9 mouse cellular contexts compared by ENCODE assay signal in genomic region chr7:30553810-30554584, GRCm38 (mm10). TPM values are rescaled to one million over a fixed set of nuclear protein-coding genes. Genes with fewer than 3 reads are reported as not detected.
DNase-seq lines count a peak whose midpoint lies in the region; ATAC-seq and TF ChIP-seq lines count a peak whose summit lies in the region.
"Had no signal": no experiment of that assay in that cellular context is flagged by ENCODE, and none has a peak within 500 bp of the region (broad histone marks: within the 10 kb centered on the region; RNA-seq: fewer than 3 reads in every experiment).

No protein-coding gene starts in this region.

- 0 out of 2 replicates have a peak, but pooled peaks have one; percentile 11 for TF ChIP-seq CTCF in testis, adult 2 months (IDR thresholded peaks at IDR 0.05; ENCODE audit: control insufficient read depth, insufficient read depth, insufficient replicate concordance, low read depth, low read length)

- peaks cover 28% of the 10 kb centered on the region for H3K4me1 ChIP-seq in testis, adult 2 months (ENCODE audit: control insufficient read depth, insufficient read depth, low read length)
- peaks cover 47% of the 10 kb centered on the region for H3K4me1 ChIP-seq in liver, embryonic 13.5 days (replicated peaks)

- WGBS in liver, embryonic 13.5 days (ENCODE audit: insufficient replicate concordance): 81% methylated on average over 22 of the region's 22 CpGs

- no peaks in the 10 kb centered on the region for H3K9me3 ChIP-seq in liver, embryonic 13.5 days (replicated peaks)

- H3K4me3 ChIP-seq in testis, adult 2 months (ENCODE audit: control insufficient read depth, low read depth, low read length): peak overlapping the region; percentile 100
- peak overlapping the region; percentile 71 for H3K4me3 ChIP-seq in liver, embryonic 13.5 days (replicated peaks)

- TF ChIP-seq POLR2A in testis, adult 2 months (IDR thresholded peaks at IDR 0.05; ENCODE audit: control insufficient read depth, low read depth, low read length): no peak

- H3K9ac ChIP-seq in liver, embryonic 13.5 days: peak overlapping the region; percentile 91

- H3K4me2 ChIP-seq in liver, embryonic 13.5 days: peak overlapping the region; percentile 92

- H3K27me3 ChIP-seq in testis, adult 2 months (ENCODE audit: control insufficient read depth, insufficient read depth, low read length): no peaks in the 10 kb centered on the region
- H3K27me3 ChIP-seq in liver, embryonic 13.5 days: no peaks in the 10 kb centered on the region

- no peak for ATAC-seq in liver, embryonic 13.5 days (ENCODE audit: low read depth)

- no peaks in the 10 kb centered on the region; the same call in 1 of the 2 replicates for H3K36me3 ChIP-seq in testis, adult 2 months (ENCODE audit: control insufficient read depth, insufficient read depth, low read length)
- peaks cover 41% of the 10 kb centered on the region for H3K36me3 ChIP-seq in liver, embryonic 13.5 days

- DNase-seq in cerebellum, adult 11-12 months: peak; percentile 68
- no peak for DNase-seq in cerebellum, postnatal 4 days (ENCODE audit: low spot score in 2 of 2)
- no peak for DNase-seq in testis, postnatal 14 days (ENCODE audit: low spot score)
- DNase-seq in liver, embryonic 13.5 days: no peak
- no peak for DNase-seq in urinary bladder, postnatal 36 days (ENCODE audit: low spot score in 2 of 2)
- no peak for DNase-seq in spleen, adult 18-20 months
- no peak for DNase-seq in gastrocnemius, adult 8-10 months (ENCODE audit: low spot score in 2 of 2)
- DNase-seq: adrenal gland, adult 8-10 months had no signal

- H3K27ac ChIP-seq in testis, adult 2 months (ENCODE audit: control insufficient read depth, insufficient read depth, low read depth, low read length): peak overlapping the region; percentile 41; the same call in 1 of the 2 replicates
- no peak overlapping the region for H3K27ac ChIP-seq in liver, embryonic 13.5 days

RNA-seq across cellular contexts. Expression of gene Proser3, which starts 1.9 kb away (rescaled TPM):
- polyA plus RNA-seq in testis, adult 2 months (2012; rRNA removed): 33.9 and 37.5 TPM in 2 replicates
- polyA plus RNA-seq in liver, embryonic 13.5 days (2015; fragmentation: Nextera tagmentation; extraction: Ambion mirVana): 1.8 and 2.3 TPM in 2 replicates
- 1 to 10 TPM; 2.6 to 6.2 (median 3.7) TPM for total RNA-seq in gastrocnemius, adult 8-10 months (2022)

RNA-seq across cellular contexts. Expression of gene Hspb6, which starts 2.0 kb away (rescaled TPM):
- polyA plus RNA-seq in testis, adult 2 months (2012; rRNA removed): 74.3 and 82.9 TPM in 2 replicates
- polyA plus RNA-seq in liver, embryonic 13.5 days (2015; fragmentation: Nextera tagmentation; extraction: Ambion mirVana): 4.4 and 4.6 TPM in 2 replicates
- total RNA-seq in gastrocnemius, adult 8-10 months (2022): 1,000 to 10,000 TPM in 3 of 4 experiments, 100 to 1,000 TPM in 1; 959 to 1,157 (median 1,030) TPM

RNA-seq across cellular contexts. Expression of gene Lin37, which starts 5.6 kb away (rescaled TPM):
- 39.9 and 47.0 TPM in 2 replicates for polyA plus RNA-seq in testis, adult 2 months (2012; rRNA removed)
- 25.3 and 31.9 TPM in 2 replicates for polyA plus RNA-seq in liver, embryonic 13.5 days (2015; fragmentation: Nextera tagmentation; extraction: Ambion mirVana)
- 10 to 100 TPM in 3 of 4 experiments, 1 to 10 TPM in 1; 8.1 to 12.4 (median 11.0) TPM for total RNA-seq in gastrocnemius, adult 8-10 months (2022)

RNA-seq across cellular contexts. Expression of gene U2af1l4, which starts 9.1 kb away (rescaled TPM):
- polyA plus RNA-seq in testis, adult 2 months (2012; rRNA removed): 51.9 and 52.2 TPM in 2 replicates
- polyA plus RNA-seq in liver, embryonic 13.5 days (2015; fragmentation: Nextera tagmentation; extraction: Ambion mirVana): 49.4 TPM in 2 replicates
- total RNA-seq in gastrocnemius, adult 8-10 months (2022): 10 to 100 TPM; 53.4 to 57.5 (median 56.9) TPM

RNA-seq across cellular contexts. Expression of gene Gm49396, which starts 9.1 kb away (rescaled TPM):
- 0.58 and 0.80 TPM in 2 replicates for polyA plus RNA-seq in testis, adult 2 months (2012; rRNA removed)
- polyA plus RNA-seq in liver, embryonic 13.5 days (2015; fragmentation: Nextera tagmentation; extraction: Ambion mirVana): 3.4 and 3.8 TPM in 2 replicates
- total RNA-seq in gastrocnemius, adult 8-10 months (2022): 1 to 10 TPM in 3 of 4 experiments, under 1 TPM in 1; 0.56 to 1.9 (median 1.5) TPM

Comparison
In these comparisons a context has a peak if more than half of its experiments do, and no peak if none do; other contexts are left out.
1. RNA of gene Proser3, which starts 1.9 kb away (polyA plus RNA-seq): 33.9 to 37.5 TPM in testis, adult 2 months; 1.8 to 2.3 TPM in liver, embryonic 13.5 days; every median in the first group is over 10 times any median in the second.
2. RNA of gene Hspb6, which starts 2.0 kb away (polyA plus RNA-seq): 74.3 to 82.9 TPM in testis, adult 2 months; 4.4 to 4.6 TPM in liver, embryonic 13.5 days; every median in the first group is over 10 times any median in the second.